Mouse (Mus musculus): ENCODE measurements at regions not wholly inside any gene's neighbourhood (a gene's known extent, or its start where the extent isn't known, plus 50 kb on each side); places are given as distances from the start of the nearest gene placed in this dataset.
A peak's percentile ranks its signal among the peaks of the same experiment; 100 is the strongest.

GRCm38 (mm10) chr3:105392611-105393514, 59.3 kb upstream of the Kcnd3 start:
- Histone ChIP-seq H3K27me3 (no peaks in the 10 kb centered on the region), H3K9ac (replicated peaks) (no peak overlapping the region), H3K4me3 (no peak overlapping the region), H3K4me1 (no peaks in the 10 kb centered on the region; the same call in 1 of the 2 replicates), H3K4me2 (replicated peaks) (no peak overlapping the region), H3K36me3 (no peaks in the 10 kb centered on the region), H3K9me3 (no peaks in the 10 kb centered on the region), H3K27ac (replicated peaks) (0 out of 2 replicates have a peak overlapping the region, but pooled peaks have one; percentile 27)
- peak; percentile 35; the same call in 1 of the 2 replicates for ATAC-seq (replicated peaks)
- 23% methylated on average over 8 of the region's 8 CpGs for WGBS
